Mouse (Mus musculus) kidney, embryonic 15.5 days (tissue): ENCODE measurements around the gene Arhgap9. TPM values are rescaled to one million over a fixed set of nuclear protein-coding genes. Genes with fewer than 3 reads are reported as not detected.
A peak's percentile ranks its signal among the peaks of the same experiment; 100 is the strongest.

ENCODE experiments used
- ATAC-seq: fragments of 200-750 bp; cut with Nextera tagmentation; replicated peaks from 2 replicates; pipeline ENCODE4 v1.8.0; 2017; ENCODE audit warnings: moderate TSS enrichment; ENCODE audit not compliant: low FRiP score
- H3K27ac ChIP-seq: fragments of 300-500 bp; sonication (generic); 2 replicates; pipeline ENCODE4 v1.5.1; 2015; ENCODE audit warnings: mild to moderate bottlenecking, inconsistent platforms
- H3K27me3 ChIP-seq: fragments of 300-500 bp; sonication (generic); 2 replicates; pipeline ENCODE4 v1.6.1; 2015; ENCODE audit warnings: inconsistent platforms
- H3K36me3 ChIP-seq: fragments of 300-500 bp; sonication (generic); 2 replicates; pipeline ENCODE4 v1.6.1; 2015; ENCODE audit warnings: inconsistent platforms
- H3K4me1 ChIP-seq: fragments of 300-500 bp; sonication (generic); 2 replicates; pipeline ENCODE4 v1.6.1; 2015; ENCODE audit warnings: inconsistent platforms
- H3K4me2 ChIP-seq: fragments of 300-500 bp; sonication (generic); 2 replicates; pipeline ENCODE4 v1.6.1; 2015; ENCODE audit warnings: moderate library complexity, mild to moderate bottlenecking, inconsistent platforms
- H3K4me3 ChIP-seq: fragments of 300-500 bp; sonication (generic); replicated peaks from 2 replicates; pipeline ENCODE4 v1.5.1; 2015; ENCODE audit warnings: mild to moderate bottlenecking, inconsistent platforms
- H3K9ac ChIP-seq: fragments of 300-500 bp; sonication (generic); 2 replicates; pipeline ENCODE4 v1.6.1; 2015; ENCODE audit warnings: mild to moderate bottlenecking, inconsistent platforms
- H3K9me3 ChIP-seq: fragments of 300-500 bp; sonication (generic); replicated peaks from 2 replicates; pipeline ENCODE4 v1.6.1; 2016; ENCODE audit warnings: inconsistent platforms
- WGBS: fragments of 180-500 bp; shearing (Covaris S2); methylation state at CpG from one replicate; pipeline ENCODE4 v1.1.7; 2015; ENCODE audit warnings: mixed read lengths; 5-methylcytosine and 5-hydroxymethylcytosine counted together
- polyA plus RNA-seq: library from polyadenylated mRNA; unstranded; fragments of >200 nt; fragmentation: Nextera tagmentation; extraction: Ambion mirVana; gene quantifications from 2 replicates; pipeline ENCODE4 v1.2.1, GENCODE M21; 2015

Gene Arhgap9
- polyA plus RNA-seq, 1 experiment from 2014 or later: 3.1 TPM

DNA sequence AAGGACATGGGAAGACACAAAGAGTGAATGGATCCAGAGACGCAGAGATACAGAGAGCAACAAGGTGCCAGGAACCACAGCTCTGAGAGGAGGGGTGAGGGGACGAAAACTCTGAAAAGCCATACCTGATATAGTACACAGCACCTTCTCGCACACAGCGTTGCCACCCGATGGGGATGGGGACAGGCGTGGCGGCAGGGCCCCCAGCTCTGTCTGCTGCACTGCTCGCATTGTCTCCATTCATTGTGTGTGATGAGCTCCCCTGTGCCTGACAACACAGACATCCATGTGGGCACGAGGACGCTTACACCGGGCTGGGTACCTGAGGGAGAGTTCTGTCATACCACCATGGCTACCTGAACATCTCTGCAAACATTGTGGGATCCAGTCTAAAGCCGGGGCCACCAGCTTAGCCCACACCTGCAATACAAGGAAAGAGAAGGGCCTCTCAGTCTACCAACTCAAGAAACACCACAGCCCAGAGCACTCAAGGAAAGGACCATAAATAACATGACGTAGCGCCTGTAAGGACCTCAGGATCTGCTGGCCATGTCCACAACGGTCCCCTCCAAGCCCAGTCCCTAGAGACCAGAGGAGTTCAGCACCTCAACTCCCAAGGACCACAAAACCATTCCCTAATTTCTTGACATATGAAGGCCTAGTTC lies 34.4 kb upstream of the Arhgap9 start:
- Histone ChIP-seq H3K9me3 (no peaks in the 10 kb centered on the region), H3K36me3 (peaks cover 51% of the 10 kb centered on the region), H3K9ac (peak overlapping the region; percentile 61), H3K4me3 (peak overlapping the region; percentile 71), H3K27me3 (no peaks in the 10 kb centered on the region), H3K4me2 (peak overlapping the region; percentile 86), H3K4me1 (peaks cover 60% of the 10 kb centered on the region), H3K27ac (peak overlapping the region; percentile 99)
- 63% methylated on average over 15 of the region's 15 CpGs for WGBS
- ATAC-seq: no peak

DNA sequence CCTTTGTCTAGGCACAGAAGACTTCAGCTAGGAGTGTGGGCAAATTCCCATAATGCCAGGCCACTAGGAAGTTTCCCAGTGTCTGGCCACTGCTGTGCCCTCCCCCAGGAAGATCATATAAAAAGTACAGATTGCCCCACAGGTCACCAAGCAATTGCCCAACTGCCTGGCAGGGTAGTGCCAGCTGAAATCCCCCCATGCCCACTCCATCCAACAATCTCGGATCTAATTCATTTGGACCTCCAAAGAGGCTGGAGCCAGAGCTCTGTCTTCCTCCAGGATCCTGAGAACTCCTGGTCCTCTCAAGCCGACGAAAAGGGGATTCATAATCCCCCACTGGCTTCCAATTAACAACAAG lies 33.8 kb upstream of the Arhgap9 start:
- Histone ChIP-seq H3K36me3 (peaks cover 51% of the 10 kb centered on the region), H3K27ac (peak overlapping the region; percentile 99), H3K9me3 (no peaks in the 10 kb centered on the region), H3K27me3 (no peaks in the 10 kb centered on the region), H3K4me2 (peak overlapping the region; percentile 86), H3K4me1 (peaks cover 64% of the 10 kb centered on the region), H3K9ac (peak overlapping the region; percentile 61), H3K4me3 (peak overlapping the region; percentile 71)
- WGBS: 2% methylated on average over 3 of the region's 3 CpGs
- ATAC-seq: no peak

GRCm38 (mm10) chr10:127288328-127288799 lies 33.4 kb upstream of the Arhgap9 start:
- under 1% methylated on average over 20 of the region's 28 CpGs for WGBS
- H3K36me3 ChIP-seq: peaks cover 51% of the 10 kb centered on the region
- H3K27ac ChIP-seq: peak overlapping the region; percentile 99
- peak overlapping the region; percentile 71 for H3K4me3 ChIP-seq
- H3K9ac ChIP-seq: peak overlapping the region; percentile 61
- peaks cover 69% of the 10 kb centered on the region for H3K4me1 ChIP-seq
- peak; percentile 27 for ATAC-seq
- H3K9me3 ChIP-seq: no peaks in the 10 kb centered on the region
- peak overlapping the region; percentile 86 for H3K4me2 ChIP-seq
- H3K27me3 ChIP-seq: no peaks in the 10 kb centered on the region

DNA sequence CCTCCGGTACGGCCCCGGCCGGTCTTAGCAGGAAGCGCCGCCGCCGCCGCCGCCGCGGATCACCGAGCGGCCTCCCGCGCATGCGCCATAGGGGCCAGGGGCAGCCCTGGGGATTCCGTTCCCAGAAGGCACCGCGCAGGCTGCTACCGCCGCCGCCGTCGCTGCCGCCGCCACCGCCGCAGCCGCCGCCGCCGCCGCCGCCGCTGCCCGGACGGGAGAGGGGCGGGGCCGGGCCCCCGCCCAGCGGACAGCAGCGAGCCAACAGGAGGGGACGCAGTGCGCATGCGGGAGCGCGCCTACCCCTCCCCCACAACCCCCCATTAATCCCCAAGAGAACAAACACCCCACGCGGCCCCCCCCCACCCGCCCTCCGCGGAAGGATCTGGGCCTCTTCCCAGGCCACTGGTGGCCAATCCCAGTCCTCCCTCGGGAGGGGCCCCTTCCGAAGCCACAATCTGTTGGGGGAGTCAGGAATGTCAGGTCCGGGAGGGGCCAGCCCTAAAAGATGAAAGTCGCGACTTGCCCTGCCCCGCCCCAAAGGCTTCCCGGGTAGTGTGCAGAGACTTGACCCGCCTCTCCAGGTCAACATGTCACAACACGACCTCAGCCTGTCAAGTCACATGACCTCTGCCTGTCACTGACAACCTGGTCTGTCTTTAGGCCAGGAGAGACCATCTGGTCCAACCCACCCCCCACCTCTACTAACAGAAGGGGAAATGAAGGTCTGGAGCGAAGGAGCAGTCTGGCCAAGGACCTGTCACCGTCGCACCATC lies 32.8 kb upstream of the Arhgap9 start, which contains the start of gene Mbd6:
Gene Mbd6, minus strand, starts transcription at position 219 of the 773 bp plus-strand sequence.
- ATAC-seq: peak; percentile 23
- Histone ChIP-seq H3K4me3 (peak within 1 kb of the TSS; percentile 71), H3K27ac (peak within 1 kb of the TSS; percentile 99), H3K36me3 (peaks cover 51% of the 10 kb centered on the region), H3K9ac (peak within 1 kb of the TSS; percentile 61), H3K4me1 (peaks cover 67% of the 10 kb centered on the region), H3K4me2 (peak within 1 kb of the TSS; percentile 86), H3K27me3 (no peaks in the 10 kb centered on the region), H3K9me3 (no peaks in the 10 kb centered on the region)
- WGBS: under 1% methylated on average over 43 of the region's 65 CpGs

DNA sequence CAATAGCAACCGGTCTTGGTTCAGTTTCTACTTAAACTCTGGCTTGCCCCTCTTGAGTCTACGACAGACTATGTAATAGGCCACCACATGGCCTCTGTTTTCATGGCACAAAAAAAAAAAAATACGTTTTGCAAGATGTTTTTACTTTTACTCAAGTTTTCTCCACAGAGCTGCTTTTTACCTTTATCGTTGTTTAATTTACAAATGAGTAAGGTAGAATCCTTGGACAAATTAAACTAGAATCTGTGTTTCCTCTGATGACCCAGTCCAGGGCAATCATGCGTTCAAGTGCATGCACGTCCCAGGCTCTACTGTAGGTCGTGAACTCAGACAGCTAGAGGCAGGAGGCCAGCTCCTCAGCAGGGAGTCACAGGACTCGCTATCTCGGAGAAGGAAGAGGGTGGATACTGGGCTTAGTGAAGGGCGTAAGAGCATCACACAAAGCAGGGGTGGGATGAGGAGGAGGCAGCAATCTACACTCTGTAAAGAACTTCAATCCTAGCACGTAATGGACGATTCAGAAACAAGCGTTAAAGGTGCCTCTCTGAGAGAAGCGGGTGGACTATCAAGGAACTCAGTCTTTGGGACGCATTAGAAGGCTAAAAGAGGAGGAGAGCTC lies 32.1 kb upstream of the Arhgap9 start:
- Histone ChIP-seq H3K27ac (peak overlapping the region; percentile 99), H3K4me2 (peak overlapping the region; percentile 86), H3K27me3 (no peaks in the 10 kb centered on the region), H3K36me3 (peaks cover 51% of the 10 kb centered on the region), H3K9me3 (no peaks in the 10 kb centered on the region), H3K9ac (peak overlapping the region; percentile 61), H3K4me3 (peak overlapping the region; percentile 71), H3K4me1 (peaks cover 67% of the 10 kb centered on the region)
- ATAC-seq: peak; percentile 15; the same call in 1 of the 2 replicates
- WGBS: 2% methylated on average over 15 of the region's 15 CpGs

DNA sequence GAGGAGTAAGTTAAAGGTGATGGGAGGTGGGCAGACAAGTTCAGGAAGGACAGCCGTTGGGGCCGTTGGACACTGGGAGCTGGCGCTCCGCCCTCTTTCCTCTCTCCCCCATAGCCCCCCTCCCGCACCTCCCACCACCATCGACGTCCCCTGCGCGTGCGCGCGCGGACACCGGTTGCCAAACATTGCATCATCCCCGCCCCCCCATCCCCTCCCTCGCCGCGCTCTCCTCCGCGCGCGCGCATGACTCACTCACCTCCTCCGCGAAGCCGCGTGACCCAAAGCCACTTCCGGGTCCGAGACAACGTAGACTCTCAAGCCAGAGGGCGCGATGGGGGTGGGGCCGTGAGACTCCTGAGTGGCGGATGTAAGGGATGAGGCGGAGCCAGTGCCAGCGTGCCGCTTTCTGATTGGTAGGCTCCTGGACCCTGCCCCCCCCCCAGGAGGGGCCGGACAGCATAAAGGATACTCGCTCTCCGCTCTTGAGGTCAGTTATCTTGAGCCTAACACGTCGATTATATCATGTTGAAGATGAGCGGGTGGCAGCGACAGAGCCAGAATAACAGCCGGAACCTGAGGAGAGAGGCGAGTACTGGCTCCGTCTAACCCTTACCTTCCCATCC lies 31.3 kb upstream of the Arhgap9 start:
- Histone ChIP-seq H3K9ac (peak overlapping the region; percentile 70), H3K4me1 (peaks cover 62% of the 10 kb centered on the region), H3K4me3 (peak overlapping the region; percentile 71), H3K27me3 (no peaks in the 10 kb centered on the region), H3K27ac (peak overlapping the region; percentile 99), H3K36me3 (peaks cover 51% of the 10 kb centered on the region), H3K9me3 (no peaks in the 10 kb centered on the region), H3K4me2 (peak overlapping the region; percentile 86)
- ATAC-seq: peak; percentile 93
- WGBS: under 1% methylated on average over 40 of the region's 47 CpGs

DNA sequence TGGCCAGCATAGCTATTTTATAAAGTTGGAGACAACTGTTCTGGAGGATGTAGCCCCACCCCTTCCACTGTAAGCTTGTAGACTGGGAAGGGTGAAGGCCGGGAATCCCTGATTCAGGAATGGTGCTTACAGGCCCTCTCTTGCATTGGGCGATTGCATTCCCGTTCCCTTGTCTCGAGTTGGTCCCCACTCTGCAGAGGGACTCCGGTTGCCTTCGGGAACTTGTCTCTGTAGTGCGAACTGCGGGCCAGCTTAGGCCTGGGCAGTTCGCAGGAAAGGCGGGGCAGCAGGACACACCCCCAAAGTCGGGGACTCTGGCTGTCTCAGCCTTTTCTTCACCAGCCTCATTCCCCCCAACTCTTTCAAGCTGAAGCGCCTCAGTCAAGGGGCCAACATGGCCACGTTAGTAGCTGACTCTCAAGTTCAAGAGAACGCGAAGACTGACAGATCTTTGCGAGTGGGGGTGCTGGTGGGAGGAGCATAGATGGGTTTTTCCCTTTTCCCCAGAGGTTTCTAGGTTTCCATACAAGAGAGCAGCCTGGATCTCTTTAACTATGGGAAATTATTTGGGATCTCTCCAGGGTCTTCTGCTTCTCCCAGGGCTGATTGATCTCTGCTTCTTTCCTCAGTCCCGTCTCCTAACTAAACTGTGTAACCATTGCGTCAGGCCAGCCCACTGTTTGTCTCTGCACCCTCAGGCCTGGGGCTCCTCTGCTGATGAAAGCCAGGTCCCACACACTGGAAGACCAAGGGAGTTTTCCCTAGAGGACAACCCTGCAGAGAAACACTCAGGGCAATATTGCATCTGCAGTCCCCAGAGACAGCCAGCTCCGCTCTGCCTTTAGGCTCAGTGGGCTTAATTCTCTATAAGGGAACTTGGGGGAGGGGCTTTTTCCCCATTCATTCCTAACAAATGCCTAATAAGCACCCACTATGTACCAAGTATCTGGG lies 30.6 kb upstream of the Arhgap9 start:
- H3K27me3 ChIP-seq: no peaks in the 10 kb centered on the region
- H3K9me3 ChIP-seq: no peaks in the 10 kb centered on the region
- peak overlapping the region; percentile 70 for H3K9ac ChIP-seq
- peak overlapping the region; percentile 99 for H3K27ac ChIP-seq
- peak overlapping the region; percentile 71 for H3K4me3 ChIP-seq
- H3K36me3 ChIP-seq: peaks cover 51% of the 10 kb centered on the region
- peak overlapping the region; percentile 86 for H3K4me2 ChIP-seq
- peaks cover 54% of the 10 kb centered on the region for H3K4me1 ChIP-seq
- ATAC-seq: peak; percentile 30
- WGBS: 4% methylated on average over 19 of the region's 19 CpGs

- Histone ChIP-seq H3K4me2 (peak overlapping the region; percentile 86), H3K9me3 (no peaks in the 10 kb centered on the region), H3K27ac (no peak overlapping the region; the same call in 1 of the 2 replicates), H3K9ac (peak overlapping the region; percentile 70), H3K4me1 (peaks cover 45% of the 10 kb centered on the region), H3K4me3 (peak overlapping the region; percentile 71), H3K36me3 (peaks cover 51% of the 10 kb centered on the region), H3K27me3 (no peaks in the 10 kb centered on the region)
- no peak for ATAC-seq
- 45% methylated on average over 5 of the region's 5 CpGs for WGBS
Observed at GRCm38 (mm10) chr10:127291881-127292638, 29.7 kb upstream of the Arhgap9 start.

DNA sequence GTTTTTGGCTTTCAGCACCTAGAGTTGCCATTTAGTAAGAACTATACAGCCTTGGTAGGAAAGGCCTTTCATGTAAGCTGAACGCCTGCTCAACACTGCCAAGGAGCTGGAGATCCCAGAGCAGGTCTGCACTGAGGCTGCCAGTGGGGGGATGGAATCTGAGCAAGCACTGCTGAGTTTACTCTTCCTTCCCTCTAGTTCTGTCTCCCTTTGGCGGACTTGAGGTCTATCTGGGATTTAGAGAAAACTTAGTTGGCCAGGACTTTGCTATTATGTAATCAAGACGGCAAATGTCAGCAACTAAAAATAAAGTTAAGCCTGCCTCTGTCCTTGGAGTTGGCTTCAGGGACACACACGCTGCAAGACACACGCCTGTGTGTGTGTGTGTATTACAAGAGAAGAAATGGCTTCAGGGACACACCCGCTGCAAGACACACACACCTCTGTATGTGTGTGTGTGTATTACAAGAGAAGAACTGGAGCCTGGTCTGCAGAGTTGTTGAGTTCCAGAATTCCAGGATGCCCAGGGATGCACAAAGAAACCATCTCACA lies 28.7 kb upstream of the Arhgap9 start:
- peaks cover 57% of the 10 kb centered on the region for H3K36me3 ChIP-seq
- no peaks in the 10 kb centered on the region for H3K9me3 ChIP-seq
- 88% methylated on average over 6 of the region's 6 CpGs for WGBS
- no peak overlapping the region; the same call in 1 of the 2 replicates for H3K27ac ChIP-seq
- H3K4me3 ChIP-seq: no peak overlapping the region
- no peak for ATAC-seq
- no peaks in the 10 kb centered on the region for H3K27me3 ChIP-seq
- peaks cover 35% of the 10 kb centered on the region for H3K4me1 ChIP-seq
- H3K4me2 ChIP-seq: peak overlapping the region; percentile 29; the same call in 1 of the 2 replicates
- H3K9ac ChIP-seq: no peak overlapping the region

DNA sequence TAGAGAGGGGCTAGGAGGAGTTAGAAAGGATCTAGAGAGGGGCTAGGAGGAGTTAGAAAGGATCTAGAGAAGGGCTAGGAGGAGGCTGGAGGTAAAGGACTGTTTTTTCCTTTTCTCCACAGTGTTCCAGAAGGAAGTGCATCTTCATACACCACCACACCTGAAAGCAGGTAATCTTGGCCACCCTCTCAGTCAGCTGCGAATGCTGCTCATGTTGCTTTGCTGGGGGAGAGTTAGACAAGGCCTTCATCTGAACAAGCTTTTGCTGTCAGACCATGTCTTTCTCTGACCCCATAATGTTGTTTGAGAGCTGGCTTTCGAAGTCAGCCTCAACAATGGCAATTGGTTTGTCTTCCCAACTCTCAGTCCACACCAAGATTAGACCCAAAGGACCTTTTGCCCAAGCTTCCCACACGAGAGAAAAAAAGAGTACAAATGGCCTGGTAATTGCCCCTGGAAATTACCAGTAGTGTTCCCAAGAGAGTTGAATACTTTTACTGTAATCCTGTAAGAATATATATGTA lies 28.1 kb upstream of the Arhgap9 start:
- ATAC-seq: no peak
- Histone ChIP-seq H3K4me3 (no peak overlapping the region), H3K4me2 (no peak overlapping the region), H3K9me3 (no peaks in the 10 kb centered on the region), H3K9ac (no peak overlapping the region), H3K27me3 (no peaks in the 10 kb centered on the region), H3K27ac (no peak overlapping the region), H3K4me1 (peaks cover 35% of the 10 kb centered on the region), H3K36me3 (peaks cover 60% of the 10 kb centered on the region)
- 81% methylated on average over 3 of the region's 3 CpGs for WGBS
